Mouse (Mus musculus) T-helper 1 cell (primary cell): ENCODE measurements around the gene Mcm3.
"Not testable (repeated sequence)": the region's sequence is repeated elsewhere in the genome, so short reads cannot be mapped to it uniquely, and the experiment has no call there.

Source experiments
- in situ Hi-C: fragments of 300-600 bp; cut with MboI, MseI; formaldehyde crosslinking; loops from one replicate; pipeline ENCODE4 v1.15.1; 2025; ENCODE audit warnings: high pct_unique_total_duplicates

Mcm3 gene

DNA sequence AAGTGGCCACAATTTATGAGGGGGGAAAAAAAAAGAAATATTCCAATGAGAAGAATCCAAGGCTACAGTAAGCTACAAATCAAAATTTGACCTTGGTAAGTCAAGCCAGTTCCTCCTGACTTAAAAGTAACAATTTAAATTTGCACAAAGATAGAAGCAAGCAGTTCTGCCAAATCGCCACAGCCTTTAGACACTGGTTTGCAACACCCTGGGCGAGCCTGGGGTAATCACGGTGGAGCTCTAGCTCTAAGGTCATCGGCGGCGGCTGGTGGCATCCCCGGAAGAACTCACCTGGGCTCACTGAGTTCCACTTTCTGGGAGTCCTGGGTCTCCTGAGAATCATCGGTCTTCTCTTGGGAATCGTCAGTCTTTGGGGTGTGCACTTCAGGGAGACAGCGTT is 15.6 kb downstream of the Mcm3 start:
- in situ Hi-C loops: loop anchor here (5.0 kb wide), 1 partner anchor 102 kb away; no protein-coding TSS in a partner anchor

DNA sequence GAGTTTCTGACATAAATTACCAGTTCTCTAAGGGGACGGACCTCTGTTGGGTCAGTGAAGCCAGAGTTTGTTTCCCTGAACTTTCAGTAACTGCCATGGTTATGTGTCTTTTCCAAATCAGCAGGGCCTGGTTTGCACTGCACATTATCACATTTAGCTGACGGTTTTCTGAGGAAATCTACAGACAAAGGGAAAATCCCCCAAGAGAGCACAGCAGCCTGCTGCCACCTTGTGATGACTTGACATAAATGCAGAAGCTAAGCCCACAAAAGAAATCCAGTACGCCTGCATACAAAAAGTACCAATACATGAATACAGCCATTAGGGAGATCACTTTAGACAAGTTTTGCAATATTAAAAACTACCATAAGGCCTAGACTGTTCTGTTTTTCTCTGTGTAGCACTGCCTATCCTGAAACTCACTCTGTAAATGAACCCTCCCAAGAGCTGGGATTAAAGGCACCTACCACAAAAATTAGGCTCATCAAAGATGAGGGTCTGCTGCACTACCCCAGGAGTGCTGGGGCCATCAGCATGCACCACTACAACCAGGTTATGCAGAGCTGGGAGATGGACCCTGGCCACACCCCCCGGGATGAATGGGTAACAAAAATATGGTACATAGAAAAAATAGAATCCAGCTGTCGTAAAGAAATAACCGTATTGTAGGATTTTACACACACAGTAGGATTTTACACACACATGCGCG is 18.3 kb downstream of the Mcm3 start:
- in situ Hi-C loops: loop anchor here (5.0 kb wide), 1 partner anchor 100 kb away; no protein-coding TSS in a partner anchor

DNA sequence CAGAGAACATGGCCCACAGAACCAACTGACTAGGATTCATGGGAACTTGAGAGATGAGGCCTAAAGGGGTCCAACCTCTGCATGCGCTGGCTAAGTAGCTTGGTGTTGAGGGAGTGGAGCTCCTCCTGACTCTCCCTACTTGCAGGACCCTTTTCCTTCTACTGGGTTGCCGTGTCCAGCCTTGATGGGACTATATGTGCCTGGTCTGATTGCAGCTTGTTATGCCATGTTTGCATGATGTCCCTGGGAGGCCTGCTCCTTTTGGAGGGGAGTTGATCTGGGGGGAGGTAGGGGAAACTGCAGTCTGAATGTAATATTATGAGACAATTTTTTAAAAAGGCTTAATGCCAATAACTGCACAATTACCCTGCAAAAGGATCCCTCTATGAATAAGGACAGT is 18.8 kb downstream of the Mcm3 start:
- in situ Hi-C loops: loop anchor here (5.0 kb wide), 1 partner anchor 99 kb away; no protein-coding TSS in a partner anchor

DNA sequence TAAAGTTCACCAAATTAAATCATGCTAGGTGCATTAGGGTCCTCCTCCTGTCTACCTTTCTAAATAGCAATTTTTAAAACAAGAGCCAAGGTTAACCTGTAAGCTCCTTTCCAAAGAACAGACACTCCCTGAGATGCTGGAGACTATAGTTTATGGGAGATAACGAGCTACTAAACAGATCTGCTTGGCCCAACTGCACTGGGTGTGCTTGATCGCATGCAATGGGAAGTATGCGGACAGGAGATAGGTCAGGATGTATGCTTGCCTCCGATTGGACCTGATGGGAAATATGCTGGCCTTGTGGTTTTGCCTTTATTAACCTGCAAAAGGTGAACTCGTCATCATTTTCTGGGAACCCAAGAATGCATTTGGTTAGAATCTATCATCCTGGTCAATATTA is 24.9 kb downstream of the Mcm3 start:
- in situ Hi-C loops: no loop called here

DNA sequence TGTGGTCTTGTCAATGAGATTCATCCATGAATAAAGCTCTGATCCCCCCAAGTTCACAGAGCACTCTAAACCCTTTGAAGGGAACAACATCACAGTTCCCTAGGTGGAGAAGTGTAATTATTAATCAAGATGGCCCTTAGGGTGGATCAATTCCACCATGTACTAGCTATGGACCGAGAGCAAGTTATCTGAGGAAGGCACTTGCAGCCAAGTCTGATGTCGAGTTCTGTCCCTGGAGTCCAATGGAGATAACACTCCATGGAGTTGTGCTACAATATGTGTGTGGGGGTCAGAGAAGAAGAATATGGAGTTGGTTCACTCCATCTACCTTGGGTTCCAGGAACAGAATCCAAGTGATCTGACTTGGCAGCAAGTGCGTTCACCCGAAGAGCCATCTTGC is 25.4 kb downstream of the Mcm3 start:
- in situ Hi-C loops: no loop called here

DNA sequence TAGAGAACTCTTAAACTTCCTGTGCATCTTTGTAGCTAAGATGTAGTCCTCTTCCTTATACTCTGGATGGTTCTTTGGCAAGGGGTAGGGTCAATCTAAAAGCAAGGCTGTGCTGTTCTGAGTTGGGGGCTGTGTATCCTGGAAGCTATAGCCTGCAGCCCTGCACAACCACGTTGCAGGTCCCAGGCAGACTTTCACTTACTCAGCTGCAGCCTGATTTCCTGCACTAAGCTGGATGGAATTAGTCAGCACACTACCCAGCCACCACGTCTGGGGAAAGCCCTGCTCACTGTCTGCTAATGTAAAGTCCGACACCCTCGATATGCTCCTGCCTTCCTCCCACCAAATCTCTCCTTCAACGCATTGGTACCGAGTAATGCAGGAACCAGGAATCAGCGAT is 28.7 kb downstream of the Mcm3 start:
- in situ Hi-C loops: no loop called here

DNA sequence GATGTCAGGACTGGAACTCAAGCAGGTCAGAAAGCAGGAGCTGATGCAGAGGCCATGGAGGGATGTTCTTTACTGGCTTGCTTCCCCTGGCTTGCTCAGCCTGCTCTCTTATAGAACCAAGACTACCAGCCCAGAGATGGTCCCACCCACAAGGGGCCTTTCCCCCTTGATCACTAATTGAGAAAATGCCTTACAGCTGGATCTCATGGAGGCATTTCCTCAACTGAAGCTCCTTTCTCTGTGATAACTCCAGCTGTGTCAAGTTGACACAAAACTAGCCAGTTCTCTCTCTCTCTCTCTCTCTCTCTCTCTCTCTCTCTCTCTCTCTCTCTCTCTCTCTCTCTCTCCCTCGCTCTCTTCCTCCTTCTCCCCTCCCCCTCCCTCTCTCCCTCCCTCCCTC is 29.6 kb downstream of the Mcm3 start, which contains the start of gene Il17f:
Gene Il17f, minus strand, starts transcription at position 101 of the 400 bp plus-strand sequence.
- in situ Hi-C loops: not testable (repeated sequence)

DNA sequence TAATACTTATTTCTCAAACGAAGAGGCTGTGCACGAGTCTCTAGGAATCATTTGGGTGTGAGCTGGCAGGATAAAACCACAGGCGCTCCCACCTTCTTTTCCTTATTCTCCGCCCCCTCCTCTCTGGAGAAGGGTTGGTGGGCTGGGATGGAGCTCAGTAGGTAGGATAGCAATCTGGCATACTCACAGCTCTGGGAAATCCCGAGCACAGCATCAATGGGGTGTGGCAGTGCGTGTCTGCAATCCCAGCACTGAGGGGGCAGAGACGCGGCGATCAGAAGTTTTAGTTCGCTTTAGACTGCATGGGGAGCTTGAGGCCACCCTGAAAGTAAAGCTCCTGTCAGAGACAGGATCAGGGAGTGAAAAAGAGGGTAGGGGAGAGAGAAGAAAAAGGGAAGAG is 31.7 kb downstream of the Mcm3 start:
- in situ Hi-C loops: no loop called here

DNA sequence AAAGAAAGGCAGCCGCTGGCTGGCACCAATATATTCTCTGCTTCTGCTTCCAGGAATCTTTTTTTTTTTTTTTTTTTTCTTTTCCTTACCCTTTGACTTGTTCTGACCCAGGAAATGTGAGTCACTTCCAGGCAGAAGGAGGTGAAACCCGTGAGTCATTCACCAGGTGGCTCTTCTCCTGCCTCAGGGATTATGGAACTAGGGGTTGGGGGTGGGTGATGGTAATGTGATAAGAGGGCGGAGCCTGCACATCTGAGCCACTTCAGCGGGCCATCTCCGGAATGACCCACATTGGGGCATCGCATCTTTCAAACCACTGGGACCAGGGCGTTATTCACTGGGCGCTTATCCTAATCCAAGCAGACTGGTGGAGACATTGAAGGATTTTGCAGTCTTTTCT is 33.1 kb downstream of the Mcm3 start:
- in situ Hi-C loops: no loop called here

DNA sequence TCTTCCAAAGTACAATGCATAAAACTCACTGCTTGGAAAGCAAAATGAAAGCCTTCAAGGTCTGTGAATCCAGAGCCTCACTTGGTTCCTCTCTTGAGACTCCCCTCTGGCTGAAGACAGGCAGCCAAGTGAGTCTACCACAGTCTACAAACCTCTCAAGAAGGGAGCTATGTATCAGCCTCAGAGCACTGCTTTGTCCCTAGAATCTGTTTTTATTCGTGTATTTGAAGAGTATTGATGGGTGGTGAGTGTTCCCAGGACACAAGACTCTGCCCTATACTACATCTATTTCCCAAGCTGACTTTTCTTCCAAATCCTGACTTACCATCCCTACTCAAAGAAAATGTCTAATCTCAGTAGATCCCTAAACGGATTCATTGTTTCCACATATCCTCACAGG is 41.7 kb downstream of the Mcm3 start:
- in situ Hi-C loops: no loop called here

DNA sequence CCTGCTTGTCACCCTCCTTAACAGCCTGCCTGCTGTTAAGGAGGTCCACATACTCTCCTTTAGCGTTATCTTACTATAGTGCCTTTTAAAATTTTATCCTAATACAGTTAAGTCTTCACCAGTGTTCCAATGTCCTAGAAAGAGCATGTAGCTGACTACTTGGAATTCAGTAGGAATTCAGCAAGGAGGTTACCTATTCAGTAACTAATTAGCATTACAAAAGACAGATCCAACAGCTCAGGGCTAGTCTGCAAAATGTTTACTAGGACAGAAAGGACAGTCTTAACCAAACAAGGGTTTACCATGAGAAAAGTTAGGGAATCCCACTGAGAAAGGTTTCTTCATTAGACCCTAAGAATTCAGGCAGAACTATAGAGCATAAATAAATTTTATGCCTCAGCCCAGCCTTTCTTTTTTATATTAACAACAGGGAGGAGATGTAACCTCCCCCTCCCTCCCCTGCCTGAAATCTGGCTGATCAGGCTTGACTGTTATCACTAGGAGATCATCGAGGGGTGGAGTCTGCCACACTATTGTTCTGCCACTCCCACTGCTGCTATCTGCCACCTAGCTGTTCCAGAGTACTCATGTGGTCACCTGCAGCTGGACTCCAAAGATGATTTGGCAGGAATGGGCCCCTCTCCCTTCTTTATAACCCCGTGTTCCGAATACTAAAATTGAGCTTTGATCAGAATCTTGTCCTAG is 45.9 kb downstream of the Mcm3 start:
- in situ Hi-C loops: not testable (repeated sequence)

DNA sequence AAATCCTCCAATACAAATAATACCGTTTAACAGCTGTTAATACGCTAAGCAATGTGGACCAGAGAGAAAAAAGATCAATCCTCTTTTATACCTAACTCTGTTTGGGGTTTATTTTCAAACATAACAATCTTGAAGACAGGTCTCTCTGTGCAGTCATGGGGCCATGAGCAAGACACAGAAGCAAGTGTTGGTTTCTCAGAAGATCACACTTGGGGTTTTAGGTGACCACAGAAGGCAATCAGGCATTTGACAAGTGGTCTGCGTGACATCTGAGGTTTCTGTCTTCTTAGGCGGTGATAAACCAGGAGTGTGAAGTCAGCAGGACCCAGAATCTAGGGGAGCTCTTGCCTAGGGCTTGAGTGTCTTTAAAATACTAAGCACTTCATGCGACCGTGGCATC is 53.6 kb downstream of the Mcm3 start:
- in situ Hi-C loops: no loop called here

DNA sequence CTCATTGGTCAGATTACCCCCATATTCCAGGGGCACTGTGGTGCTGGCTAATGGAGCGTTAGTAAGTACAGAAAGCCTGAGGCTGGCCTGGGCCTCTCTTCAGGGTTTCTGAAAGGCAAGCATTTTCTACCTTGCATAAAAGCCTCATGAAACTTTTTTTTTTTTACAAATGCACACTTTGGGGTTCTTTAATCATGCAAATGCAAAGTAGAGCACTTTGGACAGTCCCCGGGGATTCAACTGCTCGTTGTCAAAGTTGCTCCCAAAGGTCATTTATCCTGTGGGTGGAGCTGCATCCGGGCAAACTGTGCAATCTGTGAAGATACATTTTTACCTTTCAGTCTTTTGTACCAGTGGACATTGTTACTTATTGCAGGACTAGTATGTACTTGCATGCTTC is 58.7 kb downstream of the Mcm3 start:
- in situ Hi-C loops: no loop called here

DNA sequence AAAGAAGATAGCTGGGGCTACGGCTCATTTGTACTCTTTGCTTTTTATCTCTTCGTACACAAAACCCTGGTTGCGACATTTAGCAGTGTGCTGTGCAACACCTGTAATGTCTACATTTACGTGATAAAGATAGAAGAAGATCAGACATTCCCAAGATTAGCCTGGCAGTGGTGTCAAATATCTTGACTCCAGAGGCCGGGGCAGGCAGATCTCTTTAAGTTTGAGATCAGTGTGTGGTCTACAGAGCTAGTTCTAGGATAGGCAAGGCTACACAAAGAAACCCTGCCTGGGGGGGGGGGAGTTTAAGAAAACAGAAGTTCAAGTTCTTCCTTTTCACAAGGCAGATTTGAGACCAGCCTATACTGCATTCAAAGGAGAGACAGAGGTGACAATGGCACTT is 59.8 kb downstream of the Mcm3 start:
- in situ Hi-C loops: no loop called here

DNA sequence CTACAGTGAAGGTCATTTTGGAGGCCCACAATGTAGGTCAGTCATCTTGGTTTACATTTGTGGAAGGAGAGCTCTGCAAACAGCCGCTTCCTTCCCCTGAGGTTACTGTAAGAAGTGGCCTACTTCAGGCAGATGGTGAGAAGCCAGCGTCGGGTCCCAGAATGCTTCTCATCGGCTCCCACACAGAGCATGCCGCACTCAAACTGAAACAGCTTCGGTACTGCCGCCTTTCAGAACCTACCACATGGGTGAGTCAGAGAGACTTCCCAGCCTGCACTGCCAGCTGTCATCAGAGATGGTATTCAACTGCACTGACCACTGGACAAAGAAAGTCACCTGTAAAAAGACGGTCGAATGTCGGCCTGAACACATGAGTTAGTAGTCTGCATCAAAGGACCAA is 60.3 kb downstream of the Mcm3 start:
- in situ Hi-C loops: no loop called here

DNA sequence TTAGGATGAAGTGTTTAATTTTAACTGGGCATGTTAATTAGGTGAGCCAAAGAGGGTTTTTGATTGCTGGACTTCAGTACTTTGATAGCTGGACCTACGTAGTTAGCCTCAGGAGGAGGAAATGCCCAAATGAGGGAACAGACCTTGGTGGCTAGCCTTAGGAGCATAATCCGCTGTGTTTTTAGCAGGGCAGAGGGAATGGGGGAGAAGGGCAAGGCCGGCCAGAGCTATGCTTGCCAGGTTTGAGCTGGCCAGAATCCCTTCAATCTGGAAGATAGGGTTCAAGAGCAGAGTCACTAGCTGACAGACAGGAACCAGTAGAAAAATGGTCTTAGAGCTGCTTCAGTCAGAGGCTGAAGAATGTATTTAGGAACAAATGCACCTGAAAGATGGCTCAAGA is 62.5 kb downstream of the Mcm3 start:
- in situ Hi-C loops: no loop called here

DNA sequence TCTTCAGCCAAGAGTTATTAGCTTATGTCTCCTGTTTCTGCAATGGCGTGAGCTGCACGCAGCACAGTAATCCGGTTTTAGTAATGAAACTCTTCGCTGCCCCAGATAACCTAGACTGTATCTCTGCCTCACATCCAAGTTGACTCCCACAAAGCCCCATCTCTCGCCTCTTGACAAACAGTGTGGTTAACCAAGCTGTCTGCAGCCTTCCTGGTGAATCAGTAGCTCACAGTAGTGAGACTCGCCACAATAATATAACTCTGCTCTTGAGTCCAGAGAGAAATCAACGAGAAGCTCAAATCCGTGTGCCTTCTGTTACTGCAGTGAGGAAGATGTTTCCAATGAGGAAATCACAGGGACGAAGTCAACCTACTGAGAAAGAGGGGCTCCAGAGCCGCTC is 65.7 kb downstream of the Mcm3 start:
- in situ Hi-C loops: no loop called here
